Mouse (Mus musculus) CH12.LX (cell line): ENCODE measurements at regions not wholly inside any gene's neighbourhood (a gene's known extent, or its start where the extent isn't known, plus 50 kb on each side); places are given as distances from the start of the nearest gene placed in this dataset.

Experiments used
- DNase-seq: peaks from one replicate; pipeline ENCODE4 v3.0.0-alpha.2; 2013; ENCODE audit errors: extremely low read depth
- H3K27ac ChIP-seq: 2 replicates; pipeline ENCODE4 v1.5.1; 2012; ENCODE audit warnings: low read depth, mild to moderate bottlenecking, control low read depth, moderate library complexity; ENCODE audit not compliant: insufficient read depth
- H3K27me3 ChIP-seq: replicated peaks from 2 replicates; pipeline ENCODE3; 2012; ENCODE audit warnings: inconsistent platforms
- H3K36me3 ChIP-seq, 2 experiments: replicated peaks in 1 of 2; 2 replicates each; pipeline versions ENCODE3 to v1.6.1; 2012; ENCODE audit warnings: inconsistent platforms in 1 of 2, low read length in 1 of 2, mild to moderate bottlenecking in 1 of 2, mixed read lengths in 1 of 2, moderate library complexity in 1 of 2; ENCODE audit not compliant: control insufficient read depth in 1 of 2, insufficient read depth in 1 of 2
- H3K4me1 ChIP-seq, 2 experiments: 2 replicates each; pipeline ENCODE4 v1.6.1; 2012; ENCODE audit warnings: inconsistent platforms in 1 of 2, moderate library complexity in 1 of 2; ENCODE audit not compliant: insufficient read depth in 2 of 2, control insufficient read depth in 1 of 2
- H3K4me2 ChIP-seq: 2 replicates; pipeline ENCODE4 v1.6.1; 2012; ENCODE audit warnings: low read depth, mild to moderate bottlenecking, control low read depth; ENCODE audit not compliant: poor library complexity, insufficient read depth, severe bottlenecking
- H3K4me3 ChIP-seq, 3 experiments: fragments of 150-350 bp in 1 of 3; sonication (generic) in 1 of 3; replicated peaks in 1 of 3; 2 replicates each; pipeline versions ENCODE3 to v1.5.1; 2011 to 2012; ENCODE audit warnings: low read depth in 2 of 3, low read length in 2 of 3, mild to moderate bottlenecking in 2 of 3, moderate library complexity in 2 of 3, control low read depth in 1 of 3, improper control_type of control experiment in 1 of 3, inconsistent platforms in 1 of 3, mixed read lengths in 1 of 3; ENCODE audit not compliant: poor library complexity in 1 of 3
- H3K79me2 ChIP-seq: replicated peaks from 2 replicates; pipeline ENCODE4 v1.6.1; 2012; ENCODE audit warnings: mild to moderate bottlenecking, moderate library complexity; ENCODE audit not compliant: control insufficient read depth, poor library complexity, insufficient read depth, severe bottlenecking; ENCODE audit errors: extremely low read depth
- H3K9ac ChIP-seq: 2 replicates; pipeline ENCODE4 v1.6.1; 2012; ENCODE audit warnings: low read depth, mild to moderate bottlenecking, control low read depth, moderate library complexity; ENCODE audit not compliant: insufficient read depth
- H3K9me3 ChIP-seq: replicated peaks from 2 replicates; pipeline ENCODE3; 2012; ENCODE audit warnings: low read length, inconsistent platforms, mixed read lengths
- BHLHE40 ChIP-seq: IDR thresholded peaks from 2 replicates; pipeline ENCODE4 v1.6.1; 2011; ENCODE audit warnings: mild to moderate bottlenecking, low read depth, low read length, improper control_type of control experiment
- CTCF ChIP-seq, 2 experiments: IDR thresholded peaks in 1 of 2; conservative IDR thresholded peaks in 1 of 2; 2 replicates each; pipeline ENCODE4 v1.5.1; 2011 to 2012; ENCODE audit warnings: low read depth in 2 of 2, low read length in 2 of 2, improper control_type of control experiment in 1 of 2, inconsistent platforms in 1 of 2, mild to moderate bottlenecking in 1 of 2, moderate library complexity in 1 of 2
- ETS1 ChIP-seq: conservative IDR thresholded peaks from 2 replicates; pipeline ENCODE4 v1.6.1; 2012; ENCODE audit warnings: low read depth, mild to moderate bottlenecking, inconsistent platforms, low read length, improper control_type of control experiment, moderate library complexity
- IRF4 ChIP-seq: IDR thresholded peaks from 2 replicates; pipeline ENCODE4 v1.6.1; 2014; ENCODE audit warnings: low read depth, mild to moderate bottlenecking, inconsistent platforms, low read length, improper control_type of control experiment
- JUND ChIP-seq: conservative IDR thresholded peaks from 2 replicates; pipeline ENCODE4 v1.6.1; 2011; ENCODE audit warnings: low read depth, low read length, improper control_type of control experiment
- MYC ChIP-seq: IDR thresholded peaks from 2 replicates; pipeline ENCODE4 v1.6.1; 2011; ENCODE audit warnings: low read depth, mild to moderate bottlenecking, improper control_type of control experiment, low read length
- NELFE ChIP-seq: IDR thresholded peaks from 2 replicates; pipeline ENCODE4 v1.6.1; 2011; ENCODE audit warnings: low read depth, low read length, improper control_type of control experiment
- NRF1 ChIP-seq: IDR thresholded peaks from 2 replicates; pipeline ENCODE4 v1.6.1; 2014; ENCODE audit warnings: low read depth, mild to moderate bottlenecking, inconsistent platforms, low read length, improper control_type of control experiment, moderate library complexity
- PAX5 ChIP-seq: IDR thresholded peaks from 2 replicates; pipeline ENCODE4 v1.6.1; 2012; ENCODE audit warnings: low read length, inconsistent platforms, mixed read lengths
- POLR2AphosphoS2 ChIP-seq: IDR thresholded peaks from 2 replicates; pipeline ENCODE4 v1.6.1; 2011; ENCODE audit warnings: low read depth, low read length, improper control_type of control experiment
- RCOR1 ChIP-seq: conservative IDR thresholded peaks from 2 replicates; pipeline ENCODE4 v1.6.1; 2012; ENCODE audit warnings: low read depth, mild to moderate bottlenecking, inconsistent platforms, low read length, improper control_type of control experiment
- SIN3A ChIP-seq: IDR thresholded peaks from 2 replicates; pipeline ENCODE4 v1.6.1; 2012; ENCODE audit warnings: low read length, improper control_type of control experiment, inconsistent platforms
- SMC3 ChIP-seq: IDR thresholded peaks from 2 replicates; pipeline ENCODE4 v1.6.1; 2011; ENCODE audit warnings: low read depth, low read length, improper control_type of control experiment
- TBP ChIP-seq: conservative IDR thresholded peaks from 2 replicates; pipeline ENCODE4 v1.6.1; 2011; ENCODE audit warnings: low read depth, low read length, improper control_type of control experiment
- USF1 ChIP-seq: IDR thresholded peaks from 2 replicates; pipeline ENCODE4 v1.6.1; 2014; ENCODE audit warnings: low read depth, mild to moderate bottlenecking, inconsistent platforms, low read length, improper control_type of control experiment
- USF2 ChIP-seq: conservative IDR thresholded peaks from 2 replicates; pipeline ENCODE4 v1.6.1; 2011; ENCODE audit warnings: low read depth, low read length, improper control_type of control experiment
- ZC3H11A ChIP-seq: IDR thresholded peaks from 2 replicates; pipeline ENCODE4 v1.6.1; 2012; ENCODE audit warnings: low read depth, mild to moderate bottlenecking, inconsistent platforms, low read length, improper control_type of control experiment
- ZKSCAN1 ChIP-seq: IDR thresholded peaks from 2 replicates; pipeline ENCODE4 v1.6.1; 2012; ENCODE audit warnings: low read depth, inconsistent platforms, low read length, improper control_type of control experiment, borderline replicate concordance
- ZMIZ1 ChIP-seq: IDR thresholded peaks from 2 replicates; pipeline ENCODE4 v1.6.1; 2012; ENCODE audit warnings: low read depth, mild to moderate bottlenecking, inconsistent platforms, low read length, improper control_type of control experiment
- ZNF384 ChIP-seq: IDR thresholded peaks from 2 replicates; pipeline ENCODE4 v1.6.1; 2012; ENCODE audit warnings: low read depth, low read length, improper control_type of control experiment, inconsistent platforms
- dilution Hi-C: fragments of 300-500 bp; cut with MboI; formaldehyde crosslinking; loops from 2 replicates; pipeline ENCODE4 v1.14.3; 2020; ENCODE audit warnings: low sequenced_read_pairs; ENCODE audit not compliant: extremely low pct_unique_long_range_greater_than_20kb, extremely low pct_ligation_motif_present
- in situ Hi-C: fragments of 300-500 bp; cut with MboI; formaldehyde crosslinking; loops from 3 replicates; pipeline ENCODE4 v1.14.3; 2019; ENCODE audit warnings: low sequenced_read_pairs, low pct_ligation_motif_present, low pct_unique_long_range_greater_than_20kb, mixed read lengths

DNA sequence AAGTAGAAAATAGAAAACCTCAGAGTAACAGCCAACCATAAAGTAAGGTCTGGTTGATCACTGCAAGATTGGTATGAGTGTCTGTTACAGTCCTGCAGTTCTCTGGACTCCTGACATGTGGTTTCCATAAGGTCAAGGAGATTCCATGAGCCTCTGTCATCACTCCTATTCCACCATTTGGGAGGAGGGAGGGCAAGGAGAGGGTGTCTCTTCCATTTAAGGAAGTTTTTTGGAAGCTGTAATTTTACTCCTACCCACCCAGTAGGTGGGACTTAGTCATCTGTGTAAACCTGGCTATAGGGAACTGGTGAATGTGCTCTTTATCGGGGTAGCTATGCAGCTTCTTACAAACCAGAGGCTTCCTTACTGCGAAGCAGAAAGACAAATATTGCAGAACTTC, 168.8 kb downstream of the Klf6 start:
- no peak for DNase-seq
- H3K79me2 ChIP-seq: no peaks in the 10 kb centered on the region
- no peak overlapping the region for H3K4me3 ChIP-seq
- no peak for TF ChIP-seq ZC3H11A
- TF ChIP-seq ZKSCAN1: no peak
- no peak for TF ChIP-seq MYC
- no peak for TF ChIP-seq ZMIZ1
- TF ChIP-seq SIN3A: no peak
- TF ChIP-seq JUND: no peak
- TF ChIP-seq NELFE: no peak
- no peak for TF ChIP-seq USF1
- no peak for TF ChIP-seq NRF1
- TF ChIP-seq TBP: no peak
- TF ChIP-seq ETS1: no peak
- no peak for TF ChIP-seq PAX5
- TF ChIP-seq POLR2AphosphoS2: no peak
- TF ChIP-seq USF2: no peak
- no peak for TF ChIP-seq SMC3
- TF ChIP-seq IRF4: no peak
- TF ChIP-seq CTCF (conservative IDR thresholded peaks at IDR 0.05 in 1 of 2, IDR thresholded peaks at IDR 0.05 in 1 of 2; ENCODE audit: low read depth in 2 of 2, low read length in 2 of 2): no peak
- no peak for TF ChIP-seq BHLHE40
- H3K4me1 ChIP-seq: peaks cover 0 to 13% of the 10 kb centered on the region in 2 experiments; a peak in 1 of 4 replicates
- H3K36me3 ChIP-seq: no peaks in the 10 kb centered on the region
- in situ Hi-C loops: no loop called here
- peak overlapping the region; percentile 21; the same call in 1 of the 2 replicates for H3K4me2 ChIP-seq
- H3K9me3 ChIP-seq: no peaks in the 10 kb centered on the region
- no peak overlapping the region for H3K27ac ChIP-seq
- H3K27me3 ChIP-seq: no peaks in the 10 kb centered on the region
- H3K9ac ChIP-seq: no peak overlapping the region
- dilution Hi-C loops: no loop called here

DNA sequence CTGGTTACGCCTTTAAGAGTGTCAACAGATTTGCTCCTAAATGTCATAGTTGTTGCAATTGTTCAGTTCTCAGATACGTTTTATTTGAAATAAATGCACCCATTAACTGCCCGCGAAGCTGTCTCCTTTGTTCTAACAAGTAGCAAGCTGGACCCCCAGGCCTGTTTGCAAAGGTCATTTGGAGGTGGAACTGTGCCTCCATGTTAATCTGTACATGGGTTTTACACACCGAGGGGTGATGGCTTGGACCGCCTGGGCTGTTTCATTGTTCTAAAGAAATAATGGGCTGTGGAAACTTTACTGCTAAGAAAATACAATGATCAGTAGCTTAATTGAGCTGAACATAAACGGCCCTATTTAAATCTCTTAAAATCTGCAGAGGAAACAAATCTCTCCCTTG, 178.8 kb downstream of the Klf6 start:
- H3K79me2 ChIP-seq: no peaks in the 10 kb centered on the region
- dilution Hi-C loops (no loop called here), in situ Hi-C loops (no loop called here)
- no peaks in the 10 kb centered on the region for H3K9me3 ChIP-seq
- DNase-seq: no peak
- no peak overlapping the region for H3K4me3 ChIP-seq
- peaks cover 3 to 5% of the 10 kb centered on the region in 2 experiments; a peak in 2 of 4 replicates for H3K4me1 ChIP-seq
- no peaks in the 10 kb centered on the region for H3K27me3 ChIP-seq
- no peak overlapping the region for H3K27ac ChIP-seq
- no peak overlapping the region for H3K9ac ChIP-seq
- TF ChIP-seq ZNF384 (no peak), RCOR1 (no peak)
- H3K4me2 ChIP-seq: no peak overlapping the region
- H3K36me3 ChIP-seq: no peaks in the 10 kb centered on the region
